Mouse (Mus musculus) heart, adult 9 months (tissue): ENCODE data around the gene Kcna7.
"Not testable (repeated sequence)": the region's sequence is repeated elsewhere in the genome, so short reads cannot be mapped to it uniquely, and the experiment has no call there.

Experiments
- DNase-seq, 2 experiments: peaks; one replicate each; pipeline ENCODE4 v3.0.0; 2022; ENCODE audit warnings: low spot score in 2 of 2

The Kcna7 gene

DNA sequence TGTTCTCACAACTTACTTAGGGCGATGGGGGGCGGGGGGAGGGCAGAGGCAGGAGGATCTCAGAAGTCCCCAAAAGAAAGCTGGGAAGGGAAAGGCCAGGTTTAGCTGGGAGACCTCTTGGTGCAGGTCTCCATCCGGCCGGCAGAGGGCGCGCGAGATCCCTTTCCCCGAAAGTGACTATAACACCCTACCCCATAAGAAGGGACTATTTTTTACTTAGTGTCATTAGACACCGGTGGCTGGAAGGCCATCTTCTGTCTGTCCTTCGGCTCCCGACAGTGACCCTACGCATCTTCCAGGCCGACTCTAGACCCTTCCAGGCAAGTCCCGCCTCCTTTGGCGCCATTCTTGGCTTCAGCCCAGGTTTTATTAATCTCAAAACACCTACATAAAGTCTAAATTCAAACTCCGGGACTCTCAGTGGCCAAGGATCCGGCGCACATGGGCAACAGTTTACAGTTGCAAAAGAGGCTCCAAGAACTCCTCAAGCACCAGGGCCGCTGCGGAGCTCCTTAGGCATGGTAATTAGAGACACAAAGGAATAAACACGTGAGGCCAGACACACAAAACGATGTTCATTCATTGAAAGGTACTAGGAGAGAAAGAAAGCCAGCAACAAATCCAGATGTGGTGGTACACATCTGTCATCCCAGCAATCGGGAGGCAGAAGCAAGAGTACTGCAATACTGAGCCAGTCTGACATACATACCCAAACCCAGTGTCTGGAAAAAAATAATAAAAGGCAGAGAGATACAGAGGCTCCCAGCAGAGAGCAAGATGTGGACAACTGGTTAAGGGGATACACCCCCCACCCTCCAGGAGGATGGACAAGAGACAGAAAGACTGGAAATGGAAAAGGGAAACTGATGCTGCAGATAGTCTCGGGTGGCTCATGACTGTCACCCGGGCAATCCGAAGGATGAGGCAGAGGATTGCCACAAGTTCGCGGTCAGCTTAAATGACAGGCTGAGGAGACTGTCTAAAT is at the start of gene Kcna7:
TSS of gene Kcna7 (plus strand) at position 563 of the 985 bp plus-strand sequence.
- peak; percentile 64 to 67 for DNase-seq

DNA sequence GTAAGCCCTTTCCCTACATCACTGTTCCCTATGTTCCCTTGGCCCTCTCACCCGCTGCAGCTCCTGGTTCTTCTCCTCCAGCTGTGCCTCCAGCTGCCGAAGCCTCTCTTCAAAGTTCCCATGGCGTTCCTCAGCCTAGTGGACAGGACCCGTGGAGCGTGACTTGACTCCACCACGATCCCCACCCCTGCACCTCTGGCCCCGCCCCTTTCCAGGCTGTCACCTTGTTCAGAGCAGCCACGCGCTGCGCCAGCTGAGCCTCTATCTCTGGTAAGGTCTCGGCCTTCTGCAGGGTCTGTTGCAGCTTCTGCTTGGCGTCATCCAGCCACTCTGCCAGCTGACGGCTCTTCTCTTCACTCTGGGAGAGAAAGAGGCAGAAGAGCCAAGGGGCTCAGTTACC is 49.4 kb upstream of the Kcna7 start:
- no peak for DNase-seq

DNA sequence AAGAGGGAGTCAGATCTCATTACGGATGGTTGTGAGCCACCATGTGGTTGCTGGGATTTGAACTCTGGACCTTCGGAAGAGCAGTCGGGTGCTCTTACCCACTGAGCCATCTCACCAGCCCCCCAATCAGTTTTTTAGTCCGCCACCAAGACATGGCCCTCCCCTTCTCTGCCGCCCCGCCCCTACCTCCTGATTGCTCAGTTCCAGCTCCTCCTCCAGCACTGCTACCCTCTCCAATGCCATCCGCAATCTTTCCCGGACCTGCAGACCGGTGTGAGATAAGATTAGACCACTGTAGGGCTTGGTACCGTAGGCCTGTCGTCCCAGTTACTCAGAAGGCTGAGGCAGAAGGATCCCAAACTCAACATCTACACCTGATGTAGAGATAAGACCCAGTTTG is 46.4 kb upstream of the Kcna7 start:
- not testable (repeated sequence) for DNase-seq

DNA sequence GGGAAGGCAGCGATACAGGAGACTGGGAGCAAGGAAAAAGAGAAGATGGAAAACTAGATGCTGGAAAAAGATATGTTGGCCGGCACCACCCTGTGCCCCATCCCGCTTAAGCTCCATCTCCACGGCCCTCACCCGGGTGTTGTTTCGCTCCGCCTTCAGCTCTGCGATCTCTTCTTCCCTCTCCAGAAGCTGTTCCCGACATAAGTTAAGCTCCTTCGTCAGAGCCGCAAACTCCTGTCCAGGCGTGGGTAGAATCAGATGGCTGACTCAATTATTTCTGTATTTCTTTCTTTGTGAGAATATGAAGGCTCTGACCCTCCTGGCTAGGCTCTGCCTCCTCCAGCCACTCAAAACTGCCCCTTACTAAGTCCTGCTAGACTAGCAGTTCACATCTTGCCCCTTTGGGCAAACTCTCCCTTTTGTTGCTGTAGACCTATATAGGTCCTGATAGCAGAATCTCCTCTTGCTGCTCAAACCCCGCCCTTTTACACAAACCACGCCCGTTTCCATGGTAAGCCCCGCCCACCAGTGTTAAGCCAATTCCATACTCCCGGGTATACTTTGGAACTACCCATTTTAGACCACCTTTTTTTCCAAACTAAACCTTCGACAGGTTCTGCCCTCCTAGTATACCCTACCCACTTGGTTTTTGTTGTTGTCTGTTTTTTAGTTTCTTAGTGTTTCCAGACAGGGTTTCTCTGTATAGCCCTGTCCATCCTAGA is 44.9 kb upstream of the Kcna7 start:
- no peak for DNase-seq

DNA sequence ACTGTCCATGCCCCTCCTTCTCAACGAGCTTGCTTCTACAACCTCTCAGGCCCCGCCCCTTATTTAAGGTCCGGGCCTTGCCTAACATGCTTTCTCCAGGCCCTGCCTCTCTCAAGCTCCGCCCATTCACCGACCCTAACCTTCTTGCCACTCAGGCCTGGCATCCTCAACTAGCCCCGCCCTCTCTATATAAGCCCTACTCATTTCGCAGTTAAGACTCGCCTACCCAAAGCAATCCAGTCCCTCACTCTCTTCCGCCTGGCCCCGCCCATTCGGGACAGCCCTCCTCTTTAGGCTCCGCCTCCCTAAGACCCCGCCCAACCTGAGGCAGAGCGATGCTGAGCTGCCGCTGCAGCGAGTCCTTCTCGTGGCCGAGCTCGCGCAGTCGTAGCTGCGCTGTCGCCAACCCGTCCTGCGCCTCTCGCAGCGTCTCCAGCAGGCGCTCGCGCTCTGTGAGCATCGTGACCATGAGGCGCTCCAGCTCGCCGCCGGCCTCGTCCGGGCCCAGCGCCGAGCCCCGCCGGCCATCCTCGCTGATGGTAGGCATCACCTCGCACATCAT is 44.1 kb upstream of the Kcna7 start:
- peak; percentile 40 to 55 for DNase-seq

DNA sequence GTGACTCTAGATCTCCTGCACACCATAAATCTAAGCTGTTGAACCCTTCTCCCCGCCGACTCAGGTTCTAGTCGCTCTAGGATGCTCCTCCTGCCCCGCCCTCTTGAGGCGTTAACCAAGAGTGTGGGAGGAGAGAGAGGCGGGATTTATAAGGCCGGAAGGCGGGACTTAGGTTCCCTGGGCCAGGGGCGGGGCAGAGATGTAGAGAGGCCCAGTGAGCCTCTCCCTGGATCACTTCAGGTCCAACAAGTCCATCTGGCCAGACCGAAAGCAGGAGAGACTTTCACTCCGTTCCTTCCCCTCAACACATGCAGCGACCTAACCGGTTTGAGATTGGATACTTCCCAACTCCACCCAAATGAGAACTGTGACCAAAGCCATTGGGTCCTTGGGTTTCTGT is 42.7 kb upstream of the Kcna7 start:
- no peak for DNase-seq

DNA sequence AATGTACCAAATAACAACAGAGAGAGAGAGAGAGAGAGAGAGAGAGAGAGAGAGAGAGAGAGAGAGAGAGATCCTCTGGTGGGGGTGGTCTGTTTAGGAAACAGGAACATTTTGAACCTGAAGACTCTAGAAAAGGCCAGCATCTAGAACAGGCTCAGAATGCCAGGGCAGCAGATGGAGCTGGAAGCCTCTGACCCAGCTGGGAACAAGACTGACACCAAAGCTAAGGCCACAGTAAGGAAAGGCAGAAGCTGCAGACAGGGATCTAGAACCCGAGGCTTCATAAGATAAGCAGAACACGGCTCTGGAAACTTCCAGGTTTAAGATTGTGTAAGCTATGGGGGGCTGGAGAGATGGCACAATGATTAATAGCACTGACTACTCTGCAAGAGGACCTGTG is 41.5 kb upstream of the Kcna7 start:
- no peak for DNase-seq

DNA sequence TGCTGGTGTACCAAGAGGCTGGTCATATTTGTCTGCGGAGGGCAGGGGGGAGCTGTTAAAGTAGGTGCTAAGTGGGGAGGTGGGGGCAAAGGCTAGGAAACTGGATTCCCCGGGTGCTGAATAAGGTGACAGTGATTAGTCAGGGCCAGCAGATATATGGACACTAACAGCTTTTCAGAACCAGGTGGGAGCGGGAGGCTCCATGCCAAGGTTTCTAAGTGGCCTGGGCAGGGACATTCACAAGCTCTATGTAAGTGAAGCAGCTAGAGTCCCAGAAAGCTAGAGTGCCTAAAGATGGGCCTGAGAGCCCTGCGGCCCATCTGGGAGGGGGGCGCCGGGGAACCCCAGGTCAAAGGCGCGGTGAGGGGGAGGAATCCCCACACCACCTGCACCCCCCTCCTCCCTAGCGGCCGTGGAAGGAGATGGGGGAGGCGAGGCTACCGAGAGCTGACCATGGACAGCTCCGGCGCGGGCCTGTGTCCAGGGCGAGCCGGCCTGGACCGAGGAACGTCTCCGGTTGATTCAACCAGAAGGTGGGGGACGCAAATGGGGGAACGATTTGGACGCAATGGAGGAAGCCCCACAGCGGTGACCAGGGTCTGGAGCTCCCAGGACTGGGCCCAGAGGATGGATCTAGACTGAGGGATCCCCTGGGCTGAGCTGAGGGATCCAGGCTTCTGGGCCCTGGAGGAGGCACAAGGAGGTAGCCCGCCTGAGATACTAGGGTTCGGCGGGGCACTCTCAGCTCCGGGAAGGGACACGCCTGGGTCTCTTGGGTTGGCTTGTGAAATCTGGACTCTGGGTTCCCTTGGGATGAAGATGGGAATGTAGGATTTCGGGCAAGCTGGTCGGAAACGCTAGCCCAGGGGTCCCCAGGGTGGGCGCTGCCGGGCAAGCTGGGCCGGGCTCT is 39.5 kb upstream of the Kcna7 start:
- DNase-seq = peak in 1 of 2 experiments; percentile 33

DNA sequence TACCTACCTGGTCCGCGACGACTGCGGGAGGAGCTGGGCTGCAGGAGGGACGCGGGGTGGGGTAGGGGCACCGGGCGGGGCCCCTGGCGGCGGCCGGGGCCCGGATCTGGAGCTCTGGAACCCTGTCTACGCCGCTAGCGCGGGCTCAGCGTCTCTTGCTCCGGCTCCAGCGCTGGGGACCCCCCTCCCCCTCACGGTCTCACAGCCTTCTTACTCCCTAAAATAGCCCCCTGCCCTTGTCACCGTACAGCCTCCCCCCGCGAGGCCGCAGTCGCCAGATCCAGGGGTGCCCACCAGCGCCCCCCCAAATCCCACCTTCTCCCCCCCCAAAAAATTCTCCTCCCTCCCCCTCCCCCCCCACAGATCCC is 38.8 kb upstream of the Kcna7 start, which contains the start of gene Ppfia3:
TSS of gene Ppfia3 (minus strand) at position 368 of the 368 bp plus-strand sequence.
- DNase-seq = no peak

DNA sequence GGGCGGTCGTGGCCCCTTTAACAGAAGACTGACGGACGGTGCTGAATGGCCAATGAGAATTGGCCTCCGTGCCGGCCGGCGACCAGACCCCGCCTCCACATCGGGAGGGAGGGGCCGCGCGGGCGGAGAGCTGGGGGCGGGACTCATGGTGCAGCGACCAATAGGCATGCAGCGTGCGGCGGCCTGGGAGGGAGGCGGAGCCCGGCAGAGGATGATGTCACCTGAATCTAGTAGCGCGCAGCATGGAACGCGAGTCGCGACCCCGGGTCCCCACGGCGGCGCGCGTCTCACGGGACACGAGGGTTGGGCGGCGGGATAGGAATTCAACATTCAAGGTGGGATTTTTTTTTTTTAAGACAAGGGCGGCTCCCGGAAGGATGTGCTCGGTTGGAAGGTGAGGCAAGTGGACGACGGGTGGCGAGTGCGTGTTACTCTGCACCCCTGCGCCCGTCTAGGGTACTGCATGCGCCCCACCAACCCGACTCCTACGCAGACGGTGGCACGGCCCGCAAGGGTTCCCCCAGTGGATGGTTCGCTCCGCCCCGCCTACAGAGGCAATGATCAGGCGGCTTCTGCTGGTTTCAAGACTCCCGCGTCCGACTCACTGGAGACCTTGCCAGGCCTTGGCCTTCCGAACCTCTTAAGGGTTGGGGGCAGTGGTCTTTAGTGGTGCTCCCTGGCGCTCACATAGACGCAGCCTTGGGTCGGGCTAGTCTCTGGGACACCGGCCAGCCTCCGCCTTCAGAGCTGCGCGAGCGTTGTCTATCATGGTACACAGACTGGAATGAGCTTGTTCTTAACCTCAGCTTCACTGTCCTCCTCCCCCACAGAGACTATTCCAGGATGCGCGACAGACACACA is 38.2 kb upstream of the Kcna7 start:
- DNase-seq = peak; percentile 94 to 97

DNA sequence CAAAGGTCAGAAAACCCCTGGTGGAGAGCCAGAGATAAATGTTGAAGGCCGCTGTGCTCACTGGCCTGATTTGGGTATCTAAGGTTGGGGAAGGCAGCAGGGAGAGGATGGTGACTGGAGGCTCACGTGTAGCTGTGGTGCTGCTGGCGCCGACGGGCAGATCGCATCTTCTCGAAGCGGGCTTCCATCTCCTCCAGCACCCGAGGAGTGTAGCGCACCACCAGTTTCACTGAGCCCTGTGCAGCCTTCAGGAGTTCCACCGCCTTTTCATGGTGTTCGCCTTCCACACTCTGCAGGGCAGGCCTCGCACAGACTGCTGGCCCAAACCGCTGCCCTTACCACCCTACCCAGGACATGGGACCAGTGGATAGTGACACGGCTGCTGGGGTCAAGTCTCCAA is 37.3 kb upstream of the Kcna7 start:
- DNase-seq = no peak

DNA sequence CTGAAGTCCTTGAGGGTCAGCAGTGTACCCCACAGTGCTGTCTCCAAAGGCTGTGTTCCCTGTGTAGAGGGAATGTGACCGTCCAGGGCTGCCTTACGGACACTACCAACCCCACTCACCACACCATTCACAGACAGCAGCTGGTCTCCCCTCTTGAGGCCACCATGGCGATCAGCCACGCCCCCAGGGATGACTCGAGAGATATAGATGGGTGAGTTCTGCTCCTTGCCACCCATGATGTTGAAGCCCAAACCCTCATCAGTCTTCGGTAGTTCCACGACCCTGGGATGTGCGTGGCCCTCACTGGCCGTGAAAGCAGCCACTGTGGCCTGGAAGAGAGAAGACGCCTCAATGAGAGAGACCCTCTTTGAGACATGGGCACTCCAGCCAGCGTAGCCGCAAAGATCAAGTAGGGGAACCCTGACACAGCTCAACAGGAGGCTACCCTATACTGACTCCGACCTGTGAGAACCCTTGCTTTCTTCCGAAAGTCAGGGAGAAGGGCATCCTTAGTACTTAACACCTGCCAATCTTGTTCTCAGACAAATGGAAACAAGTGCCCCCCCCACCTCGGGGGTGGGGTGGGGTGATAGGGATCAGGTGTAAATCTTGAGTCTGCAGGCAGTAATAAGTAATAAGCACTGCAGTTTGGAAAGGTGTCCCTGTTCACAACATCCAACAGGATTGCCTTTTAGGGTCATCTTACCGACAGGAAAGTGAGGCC is 36.3 kb upstream of the Kcna7 start:
- DNase-seq = no peak

DNA sequence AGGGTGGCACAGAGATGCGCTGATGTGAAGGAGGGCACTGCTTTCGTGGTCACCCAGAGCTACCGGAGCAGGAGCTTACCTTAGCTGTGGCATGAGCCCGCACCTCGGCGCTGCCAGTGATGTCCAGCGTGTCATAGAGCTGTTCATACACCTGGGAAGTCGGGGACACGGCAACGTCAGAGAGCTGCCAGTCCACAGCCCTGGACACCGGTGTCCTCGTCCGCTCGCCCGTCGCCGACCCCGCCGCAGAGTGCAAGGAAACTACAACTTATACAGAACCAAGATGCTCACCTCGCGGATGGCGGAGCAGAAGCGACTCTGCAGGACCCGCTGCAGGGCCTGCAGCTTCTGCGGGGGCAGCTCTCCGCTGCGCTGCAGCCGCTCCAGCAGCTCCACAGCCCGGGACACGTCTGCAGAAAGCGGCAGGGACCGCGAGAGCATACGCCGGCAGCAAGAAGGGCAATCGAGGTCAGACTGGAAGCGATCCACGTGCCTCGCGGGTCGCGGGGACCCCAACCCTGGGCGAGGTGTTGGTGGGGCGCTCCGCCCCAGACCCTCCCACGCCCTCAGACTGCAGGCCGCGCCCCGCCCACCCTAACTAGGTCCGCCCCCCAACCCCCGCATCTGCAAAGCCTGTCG is 35.5 kb upstream of the Kcna7 start:
- no peak for DNase-seq

DNA sequence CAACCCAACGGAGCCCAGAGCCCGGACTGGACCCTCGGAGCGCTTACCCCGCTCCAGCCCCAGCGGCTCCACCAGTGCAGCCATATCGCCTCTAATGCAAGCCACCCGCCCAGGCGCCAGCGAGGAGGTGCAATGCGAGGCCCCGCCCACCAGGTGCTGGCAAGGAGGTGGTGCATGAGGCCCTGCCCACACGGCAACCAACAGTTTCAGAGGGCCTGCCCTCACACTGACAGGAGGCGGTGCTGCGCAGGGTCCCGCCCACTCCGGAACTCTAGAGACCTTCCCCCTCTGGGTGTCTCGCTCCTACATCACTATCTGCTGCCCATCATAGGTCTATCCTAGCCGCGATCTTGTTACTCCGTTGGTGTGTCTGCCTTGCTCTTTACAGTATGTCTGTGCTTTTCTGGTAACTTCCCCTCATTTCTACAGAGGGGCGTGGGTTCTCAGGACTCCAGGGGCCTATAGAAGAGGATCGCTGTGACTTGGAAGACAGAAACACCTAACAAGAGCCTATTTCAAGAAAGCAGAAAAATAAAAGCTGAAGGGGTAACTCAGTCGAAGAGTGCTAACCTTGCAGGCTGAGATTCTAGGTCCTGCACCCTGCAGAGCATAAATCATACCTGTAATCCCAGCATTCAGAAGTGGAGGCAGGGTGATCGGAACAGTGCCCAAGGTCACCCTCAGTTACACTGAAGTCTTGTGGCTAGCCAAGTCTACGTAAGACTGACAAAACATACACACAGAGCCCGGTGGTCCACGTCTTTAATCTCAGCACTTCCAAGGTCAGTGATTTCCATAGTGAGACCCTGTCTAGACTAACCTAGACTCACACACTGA is 34.8 kb upstream of the Kcna7 start, which contains the start of gene Lin7b:
TSS of gene Lin7b (minus strand) at position 109 of the 837 bp plus-strand sequence.
- DNase-seq = peak; percentile 68 to 75

DNA sequence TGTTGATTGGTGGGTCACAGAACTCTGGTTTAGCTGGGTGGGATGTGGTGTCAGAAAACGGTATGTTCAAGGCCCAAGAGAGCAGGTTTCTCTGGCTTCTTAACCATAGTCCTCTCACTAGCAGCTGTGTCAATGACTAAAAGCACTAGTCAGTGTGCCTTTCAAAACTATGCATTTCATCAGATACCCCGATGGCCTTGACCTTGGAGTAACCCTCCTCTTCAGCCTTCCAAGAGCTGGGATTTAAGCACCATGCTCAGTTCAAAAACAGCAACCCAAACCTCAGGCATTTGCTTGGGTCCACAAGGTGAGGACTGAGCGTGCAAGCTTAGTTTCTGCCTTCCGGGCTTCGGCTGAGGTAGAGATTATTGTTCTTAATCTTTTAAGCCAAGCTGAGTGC is 33.1 kb upstream of the Kcna7 start:
- no peak for DNase-seq

DNA sequence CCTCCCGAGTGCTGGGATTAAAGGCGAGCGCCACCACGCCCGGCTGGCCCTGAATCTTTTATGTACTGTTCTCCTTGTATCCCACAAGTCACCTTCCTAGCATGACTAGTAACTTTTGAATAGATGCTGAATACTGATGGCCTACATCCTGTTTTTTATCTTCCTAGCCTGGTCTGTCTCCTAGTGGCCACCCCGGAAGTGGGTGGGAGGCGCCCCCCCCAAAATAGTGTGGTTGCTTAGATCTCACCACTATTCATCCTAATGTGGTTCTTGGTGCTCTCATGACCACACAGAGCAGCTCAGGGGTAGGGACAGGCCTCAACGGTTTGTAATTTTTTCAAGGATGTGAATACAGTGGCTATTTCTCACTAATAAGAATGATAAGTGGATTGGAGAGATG is 30.8 kb upstream of the Kcna7 start:
- no peak for DNase-seq

DNA sequence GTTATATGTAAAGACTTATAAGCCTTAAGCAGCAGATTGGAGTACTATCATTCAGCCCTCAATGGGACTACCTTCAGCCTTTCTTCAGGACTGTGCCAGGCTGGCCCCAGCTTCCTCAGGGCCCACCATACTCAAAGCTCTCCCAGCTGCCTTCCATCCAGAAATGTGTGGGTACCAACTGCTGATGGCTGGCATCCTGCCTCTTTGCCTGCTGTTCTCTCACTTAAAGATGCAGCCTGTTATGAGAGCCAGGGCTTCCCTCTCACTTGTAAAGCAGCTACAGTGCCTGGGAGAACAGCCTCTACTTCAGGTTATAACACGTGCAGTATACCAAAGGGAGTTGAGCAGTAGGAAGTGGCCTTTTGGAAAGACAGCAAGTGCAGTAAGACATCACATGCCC is 29.4 kb upstream of the Kcna7 start:
- no peak for DNase-seq

DNA sequence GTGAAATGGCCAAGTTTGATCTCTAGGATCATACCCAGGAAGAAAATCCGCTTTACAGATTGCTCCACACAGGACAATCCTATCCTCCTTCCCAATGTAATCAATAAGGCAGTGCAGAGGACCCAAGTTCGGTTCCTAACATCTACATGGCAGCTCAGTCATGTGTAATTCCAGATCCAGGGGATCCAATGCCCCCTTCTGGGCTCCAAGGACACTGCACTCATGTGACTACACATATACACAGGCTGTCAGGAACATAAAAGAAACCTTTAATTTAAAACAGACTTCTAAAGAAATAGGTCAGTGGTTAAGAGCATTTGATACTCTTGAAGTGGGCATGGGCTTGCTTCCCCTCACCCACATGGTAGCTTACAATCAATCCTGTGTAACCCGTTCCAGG is 19.4 kb upstream of the Kcna7 start:
- DNase-seq = no peak
